Mouse (Mus musculus): ENCODE results near the gene Fgd3.
A peak's percentile ranks its signal among the peaks of the same experiment; 100 is the strongest.

DNA sequence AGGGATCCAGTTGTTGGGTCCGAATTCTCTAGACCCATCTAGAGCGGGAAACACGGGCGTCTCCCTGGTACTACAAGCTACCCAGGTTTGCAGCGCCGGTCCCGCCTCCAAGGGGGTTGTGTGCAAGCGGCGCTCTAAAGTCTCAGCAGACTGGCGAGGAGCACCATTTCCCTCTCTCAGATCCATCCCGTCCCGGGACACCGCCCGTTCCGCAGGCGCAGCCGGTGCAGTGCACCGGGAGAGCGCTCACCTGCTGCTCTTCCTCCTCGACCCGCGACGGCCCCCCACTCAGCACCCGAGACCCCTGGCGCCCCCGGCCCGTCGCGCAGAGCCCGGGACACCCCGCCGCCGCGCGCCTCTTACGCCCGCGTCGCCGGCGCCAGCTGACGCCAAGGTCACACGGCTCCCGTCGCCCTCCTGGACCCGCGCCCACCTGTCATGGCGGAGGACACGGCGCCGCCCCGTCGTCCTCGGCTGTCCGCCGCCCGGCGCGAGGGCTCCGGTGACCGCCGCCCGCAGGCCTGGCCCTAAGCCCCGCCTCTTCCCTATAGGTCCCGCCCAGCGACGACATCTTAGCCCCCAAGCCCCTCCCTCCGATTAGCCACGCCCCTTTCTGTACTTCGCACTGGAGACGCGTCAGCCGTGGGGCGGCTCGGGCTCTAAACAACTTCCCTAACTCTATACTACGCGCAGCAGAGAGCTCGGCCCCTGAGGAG lies 104.4 kb downstream of the Fgd3 start, which contains the start of gene Card19:
- TF ChIP-seq CTCF (IDR thresholded peaks at IDR 0.05; ENCODE audit: insufficient read depth, low read length) (no peak), POLR2A (IDR thresholded peaks at IDR 0.05; ENCODE audit: borderline replicate concordance, extremely low read depth, low read depth, low read length) (peak; percentile 82; the same call in 1 of the 2 replicates)

Data from lung, adult 2 months (tissue).